Mouse (Mus musculus) right cerebral cortex, postnatal 36 days (tissue): ENCODE measurements at regions not wholly inside any gene's neighbourhood (a gene's known extent, or its start where the extent isn't known, plus 50 kb on each side); places are given as distances from the start of the nearest gene placed in this dataset.
"Not testable (repeated sequence)": the region's sequence is repeated elsewhere in the genome, so short reads cannot be mapped to it uniquely, and the experiment has no call there.

ENCODE experiments used
- DNase-seq, 2 experiments: peaks; one replicate each; pipeline ENCODE4 v3.0.0; 2022; ENCODE audit warnings: low spot score in 2 of 2, mixed read lengths in 1 of 2

- DNase-seq, result no peak
Observed at GRCm38 (mm10) chr13:72280871-72281270, 317.3 kb upstream of the Irx1 start.

- no peak for DNase-seq
Observed at GRCm38 (mm10) chr13:72282764-72283163, 319.2 kb upstream of the Irx1 start.

- DNase-seq, result no peak
Observed at GRCm38 (mm10) chr13:72283701-72284100, 320.2 kb upstream of the Irx1 start.

GRCm38 (mm10) chr13:72286301-72286700 lies 322.8 kb upstream of the Irx1 start:
- no peak for DNase-seq

- DNase-seq, result no peak
Observed at GRCm38 (mm10) chr13:72288381-72289092, 325.0 kb upstream of the Irx1 start.

- no peak for DNase-seq
Observed at GRCm38 (mm10) chr13:72289093-72289501, 325.6 kb upstream of the Irx1 start.

GRCm38 (mm10) chr13:72292361-72292760 lies 328.8 kb upstream of the Irx1 start:
- DNase-seq, result no peak

- DNase-seq, result no peak
Observed at GRCm38 (mm10) chr13:72293059-72293694, 329.7 kb upstream of the Irx1 start.

- DNase-seq, result no peak
Observed at GRCm38 (mm10) chr13:72298264-72298870, 330.3 kb upstream of the Irx2 start.

GRCm38 (mm10) chr13:72299660-72300059 lies 329.0 kb upstream of the Irx2 start:
- DNase-seq, result no peak

- DNase-seq, result no peak
Observed at GRCm38 (mm10) chr13:72301114-72301513, 327.5 kb upstream of the Irx2 start.

GRCm38 (mm10) chr13:72301841-72302240 lies 326.8 kb upstream of the Irx2 start:
- no peak for DNase-seq

GRCm38 (mm10) chr13:72302436-72303125 lies 326.0 kb upstream of the Irx2 start:
- no peak for DNase-seq

GRCm38 (mm10) chr13:72303126-72303760 lies 325.4 kb upstream of the Irx2 start:
- DNase-seq, result no peak

- no peak for DNase-seq
Observed at GRCm38 (mm10) chr13:72324041-72324690, 304.5 kb upstream of the Irx2 start.

- DNase-seq, result not testable (repeated sequence)
Observed at GRCm38 (mm10) chr13:72326201-72326600, 302.4 kb upstream of the Irx2 start.

- DNase-seq, result no peak
Observed at GRCm38 (mm10) chr13:72345647-72346133, 282.9 kb upstream of the Irx2 start.

GRCm38 (mm10) chr13:72346207-72346943 lies 282.2 kb upstream of the Irx2 start:
- DNase-seq, result no peak

- no peak for DNase-seq
Observed at GRCm38 (mm10) chr13:72346944-72347586, 281.6 kb upstream of the Irx2 start.

GRCm38 (mm10) chr13:72352641-72353181 lies 275.9 kb upstream of the Irx2 start:
- no peak for DNase-seq
